Mouse (Mus musculus): ENCODE results near the gene Kcnh1.

The Kcnh1 gene

GRCm38 (mm10) chr1:192405136-192405535 lies 214.6 kb downstream of the Kcnh1 start:
- DNase-seq (ENCODE audit: low spot score), result no peak

- no peak for DNase-seq (ENCODE audit: low spot score)
Observed at GRCm38 (mm10) chr1:192406589-192406988, 216.0 kb downstream of the Kcnh1 start.

- no peak for DNase-seq (ENCODE audit: low spot score)
Observed at GRCm38 (mm10) chr1:192415813-192416212, 225.2 kb downstream of the Kcnh1 start.

GRCm38 (mm10) chr1:192416241-192416821 lies 225.8 kb downstream of the Kcnh1 start:
- no peak for DNase-seq (ENCODE audit: low spot score)

GRCm38 (mm10) chr1:192419176-192419575 lies 228.6 kb downstream of the Kcnh1 start:
- no peak for DNase-seq (ENCODE audit: low spot score)

- no peak for DNase-seq (ENCODE audit: low spot score)
Observed at GRCm38 (mm10) chr1:192421377-192422166, 231.0 kb downstream of the Kcnh1 start.

- no peak for DNase-seq (ENCODE audit: low spot score)
Observed at GRCm38 (mm10) chr1:192431423-192431822, 240.8 kb downstream of the Kcnh1 start.

GRCm38 (mm10) chr1:192435503-192435902 lies 244.9 kb downstream of the Kcnh1 start:
- DNase-seq (ENCODE audit: low spot score), result no peak

- DNase-seq (ENCODE audit: low spot score), result no peak
Observed at GRCm38 (mm10) chr1:192439151-192439837, 248.7 kb downstream of the Kcnh1 start.

GRCm38 (mm10) chr1:192442772-192443445 lies 252.3 kb downstream of the Kcnh1 start:
- no peak for DNase-seq (ENCODE audit: low spot score)

GRCm38 (mm10) chr1:192443998-192444657 lies 253.6 kb downstream of the Kcnh1 start:
- DNase-seq (ENCODE audit: low spot score), result no peak

- DNase-seq (ENCODE audit: low spot score), result no peak
Observed at GRCm38 (mm10) chr1:192444658-192445447, 254.3 kb downstream of the Kcnh1 start.

GRCm38 (mm10) chr1:192446158-192446557 lies 255.6 kb downstream of the Kcnh1 start:
- DNase-seq (ENCODE audit: low spot score), result no peak

- no peak for DNase-seq (ENCODE audit: low spot score)
Observed at GRCm38 (mm10) chr1:192447666-192448065, 257.1 kb downstream of the Kcnh1 start.

GRCm38 (mm10) chr1:192448512-192448911 lies 257.9 kb downstream of the Kcnh1 start:
- DNase-seq (ENCODE audit: low spot score), result no peak

GRCm38 (mm10) chr1:192449572-192450351 lies 259.2 kb downstream of the Kcnh1 start:
- DNase-seq (ENCODE audit: low spot score), result no peak

GRCm38 (mm10) chr1:192450425-192450824 lies 259.9 kb downstream of the Kcnh1 start:
- DNase-seq (ENCODE audit: low spot score), result no peak

- DNase-seq (ENCODE audit: low spot score), result no peak
Observed at GRCm38 (mm10) chr1:192451722-192452121, 261.1 kb downstream of the Kcnh1 start.

GRCm38 (mm10) chr1:192454501-192454900 lies 263.9 kb downstream of the Kcnh1 start:
- no peak for DNase-seq (ENCODE audit: low spot score)

GRCm38 (mm10) chr1:192454981-192455380 lies 264.4 kb downstream of the Kcnh1 start:
- DNase-seq (ENCODE audit: low spot score), result no peak

Measured in T-cell, adult 2 months (primary cell).